Mouse (Mus musculus) liver, embryonic 13.5 days (tissue): ENCODE data around the gene Ak4. TPM values are rescaled to one million over a fixed set of nuclear protein-coding genes. Genes with fewer than 3 reads are reported as not detected.

Experiments used
- ATAC-seq: fragments of 200-750 bp; cut with Nextera tagmentation; 2 replicates; pipeline ENCODE4 v1.8.0; 2017; ENCODE audit warnings: low read depth, mild to moderate bottlenecking, moderate number of reproducible peaks, moderate library complexity
- DNase-seq: peaks from one replicate; pipeline ENCODE4 v3.0.0; 2022
- H3K27ac ChIP-seq: fragments of 300-500 bp; sonication (generic); 2 replicates; pipeline ENCODE4 v1.5.1; 2015; ENCODE audit warnings: moderate library complexity, mild to moderate bottlenecking, inconsistent platforms
- H3K27me3 ChIP-seq: fragments of 300-500 bp; sonication (generic); 2 replicates; pipeline ENCODE4 v1.6.1; 2015; ENCODE audit warnings: mild to moderate bottlenecking, inconsistent platforms
- H3K36me3 ChIP-seq: fragments of 300-500 bp; sonication (generic); 2 replicates; pipeline ENCODE4 v1.6.1; 2015; ENCODE audit warnings: mild to moderate bottlenecking, inconsistent platforms
- H3K4me1 ChIP-seq: fragments of 300-500 bp; sonication (generic); replicated peaks from 2 replicates; pipeline ENCODE4 v1.6.1; 2015; ENCODE audit warnings: inconsistent platforms
- H3K4me2 ChIP-seq: fragments of 300-500 bp; sonication (generic); 2 replicates; pipeline ENCODE4 v1.6.1; 2015; ENCODE audit warnings: inconsistent platforms, mild to moderate bottlenecking, moderate library complexity
- H3K4me3 ChIP-seq: fragments of 300-500 bp; sonication (generic); replicated peaks from 2 replicates; pipeline ENCODE4 v1.5.1; 2015; ENCODE audit warnings: mild to moderate bottlenecking, inconsistent platforms
- H3K9ac ChIP-seq: fragments of 300-500 bp; sonication (generic); 2 replicates; pipeline ENCODE4 v1.6.1; 2015; ENCODE audit warnings: mild to moderate bottlenecking, inconsistent platforms
- H3K9me3 ChIP-seq: fragments of 300-500 bp; sonication (generic); replicated peaks from 2 replicates; pipeline ENCODE4 v1.6.1; 2016; ENCODE audit warnings: inconsistent platforms
- WGBS: fragments of 180-500 bp; shearing (Covaris S2); methylation state at CpG from one replicate; pipeline ENCODE4 v1.1.7; 2015; ENCODE audit not compliant: insufficient replicate concordance; 5-methylcytosine and 5-hydroxymethylcytosine counted together
- polyA plus RNA-seq: library from polyadenylated mRNA; unstranded; fragments of >200 nt; fragmentation: Nextera tagmentation; extraction: Ambion mirVana; gene quantifications from 2 replicates; pipeline ENCODE4 v1.2.1, GENCODE M21; 2015

Gene Ak4
- polyA plus RNA-seq, 1 experiment from 2014 or later = 7.1 TPM

GRCm38 (mm10) chr4:101466264-101466663 is 47.2 kb downstream of the Ak4 start:
- ATAC-seq = no peak
- no peak for DNase-seq
- Histone ChIP-seq H3K4me1 (no peaks in the 10 kb centered on the region), H3K4me3 (no peak overlapping the region), H3K27me3 (no peaks in the 10 kb centered on the region), H3K27ac (no peak overlapping the region), H3K4me2 (no peak overlapping the region), H3K9ac (no peak overlapping the region), H3K9me3 (no peaks in the 10 kb centered on the region), H3K36me3 (no peaks in the 10 kb centered on the region)
- WGBS = 74% methylated on average over 3 of the region's 3 CpGs

GRCm38 (mm10) chr4:101469242-101469641 is 50.2 kb downstream of the Ak4 start:
- ATAC-seq (no peak), DNase-seq (no peak)
- WGBS = 67% methylated on average over 5 of the region's 5 CpGs
- H3K4me2 ChIP-seq = no peak overlapping the region
- no peak overlapping the region for H3K4me3 ChIP-seq
- H3K36me3 ChIP-seq = no peaks in the 10 kb centered on the region
- H3K9me3 ChIP-seq = no peaks in the 10 kb centered on the region
- H3K27ac ChIP-seq = no peak overlapping the region
- no peak overlapping the region for H3K9ac ChIP-seq
- no peaks in the 10 kb centered on the region for H3K4me1 ChIP-seq
- H3K27me3 ChIP-seq = no peaks in the 10 kb centered on the region

GRCm38 (mm10) chr4:101470543-101470942 is 51.5 kb downstream of the Ak4 start:
- Histone ChIP-seq H3K27ac (no peak overlapping the region), H3K4me1 (no peaks in the 10 kb centered on the region), H3K27me3 (no peaks in the 10 kb centered on the region), H3K36me3 (no peaks in the 10 kb centered on the region), H3K9me3 (no peaks in the 10 kb centered on the region), H3K9ac (no peak overlapping the region), H3K4me3 (no peak overlapping the region), H3K4me2 (no peak overlapping the region)
- WGBS = 41% methylated on average over 5 of the region's 5 CpGs
- DNase-seq (no peak), ATAC-seq (no peak)

GRCm38 (mm10) chr4:101472767-101473166 is 53.7 kb downstream of the Ak4 start:
- H3K9me3 ChIP-seq = no peaks in the 10 kb centered on the region
- no peaks in the 10 kb centered on the region for H3K36me3 ChIP-seq
- H3K4me3 ChIP-seq = no peak overlapping the region
- 55% methylated on average over 3 of the region's 3 CpGs for WGBS
- no peak for ATAC-seq
- H3K4me2 ChIP-seq = no peak overlapping the region
- DNase-seq = no peak
- no peaks in the 10 kb centered on the region for H3K4me1 ChIP-seq
- no peak overlapping the region for H3K27ac ChIP-seq
- no peak overlapping the region for H3K9ac ChIP-seq
- no peaks in the 10 kb centered on the region for H3K27me3 ChIP-seq

GRCm38 (mm10) chr4:101490320-101490917 is 71.3 kb downstream of the Ak4 start:
- H3K4me2 ChIP-seq = no peak overlapping the region
- H3K36me3 ChIP-seq = no peaks in the 10 kb centered on the region
- ATAC-seq = no peak
- H3K9me3 ChIP-seq = no peaks in the 10 kb centered on the region
- no peaks in the 10 kb centered on the region for H3K4me1 ChIP-seq
- H3K9ac ChIP-seq = no peak overlapping the region
- H3K27me3 ChIP-seq = peaks cover 11% of the 10 kb centered on the region
- DNase-seq = no peak
- WGBS = 69% methylated on average over 8 of the region's 8 CpGs
- no peak overlapping the region for H3K27ac ChIP-seq
- no peak overlapping the region for H3K4me3 ChIP-seq

GRCm38 (mm10) chr4:101491704-101492103 is 72.6 kb downstream of the Ak4 start:
- Histone ChIP-seq H3K36me3 (no peaks in the 10 kb centered on the region), H3K4me1 (0 out of 2 replicates have a peak, but pooled peaks cover 1% of the 10 kb centered on the region), H3K27ac (no peak overlapping the region), H3K4me3 (no peak overlapping the region), H3K9me3 (no peaks in the 10 kb centered on the region), H3K4me2 (no peak overlapping the region), H3K27me3 (peaks cover 24% of the 10 kb centered on the region), H3K9ac (no peak overlapping the region)
- no peak for ATAC-seq
- no peak for DNase-seq
- 57% methylated on average over 6 of the region's 6 CpGs for whole genome bisulfite sequencing

GRCm38 (mm10) chr4:101493611-101494197 is 74.6 kb downstream of the Ak4 start:
- H3K9me3 ChIP-seq = no peaks in the 10 kb centered on the region
- no peak for DNase-seq
- H3K9ac ChIP-seq = no peak overlapping the region
- no peak overlapping the region for H3K4me3 ChIP-seq
- H3K4me2 ChIP-seq = no peak overlapping the region
- H3K4me1 ChIP-seq = 0 out of 2 replicates have a peak, but pooled peaks cover 4% of the 10 kb centered on the region
- no peak for ATAC-seq
- no peak overlapping the region for H3K27ac ChIP-seq
- H3K36me3 ChIP-seq = no peaks in the 10 kb centered on the region
- peaks cover 42% of the 10 kb centered on the region for H3K27me3 ChIP-seq

GRCm38 (mm10) chr4:101496188-101496533 is 77.1 kb downstream of the Ak4 start:
- ATAC-seq (no peak), DNase-seq (no peak)
- 1% methylated on average over 28 of the region's 28 CpGs for WGBS
- Histone ChIP-seq H3K27me3 (peaks cover 53% of the 10 kb centered on the region), H3K4me2 (peak overlapping the region; percentile 64), H3K9ac (no peak overlapping the region), H3K4me1 (0 out of 2 replicates have a peak, but pooled peaks cover 4% of the 10 kb centered on the region), H3K36me3 (no peaks in the 10 kb centered on the region), H3K9me3 (no peaks in the 10 kb centered on the region), H3K4me3 (peak overlapping the region; percentile 43), H3K27ac (no peak overlapping the region)

- 1% methylated on average over 47 of the region's 57 CpGs for WGBS
- Histone ChIP-seq H3K9me3 (no peaks in the 10 kb centered on the region), H3K4me1 (0 out of 2 replicates have a peak, but pooled peaks cover 4% of the 10 kb centered on the region), H3K4me2 (peak within 1 kb of the TSS; percentile 64), H3K36me3 (no peaks in the 10 kb centered on the region), H3K4me3 (peak within 1 kb of the TSS; percentile 43), H3K9ac (no peak within 1 kb of the TSS), H3K27me3 (peaks cover 53% of the 10 kb centered on the region), H3K27ac (no peak within 1 kb of the TSS)
- DNase-seq (no peak), ATAC-seq (no peak)
Measured at GRCm38 (mm10) chr4:101496534-101497237, 77.6 kb downstream of the Ak4 start, which contains the start of gene Dnajc6. Dnajc6 (plus strand) TSS chr4:101496648.

- WGBS = 6% methylated on average over 14 of the region's 14 CpGs
- H3K4me2 ChIP-seq = peak overlapping the region; percentile 64; the same call in 1 of the 2 replicates
- peak overlapping the region; percentile 43 for H3K4me3 ChIP-seq
- DNase-seq = no peak
- ATAC-seq = no peak
- H3K4me1 ChIP-seq = 0 out of 2 replicates have a peak, but pooled peaks cover 4% of the 10 kb centered on the region
- H3K9me3 ChIP-seq = no peaks in the 10 kb centered on the region
- no peak overlapping the region for H3K27ac ChIP-seq
- H3K36me3 ChIP-seq = no peaks in the 10 kb centered on the region
- H3K27me3 ChIP-seq = peaks cover 53% of the 10 kb centered on the region
- no peak overlapping the region for H3K9ac ChIP-seq
Measured at GRCm38 (mm10) chr4:101497336-101497735, 78.3 kb downstream of the Ak4 start.

- no peak overlapping the region for H3K4me3 ChIP-seq
- no peak for DNase-seq
- H3K9ac ChIP-seq = no peak overlapping the region
- H3K36me3 ChIP-seq = no peaks in the 10 kb centered on the region
- no peak overlapping the region for H3K27ac ChIP-seq
- H3K4me1 ChIP-seq = 0 out of 2 replicates have a peak, but pooled peaks cover 5% of the 10 kb centered on the region
- H3K4me2 ChIP-seq = no peak overlapping the region
- ATAC-seq = no peak
- WGBS = 60% methylated on average over 7 of the region's 7 CpGs
- H3K27me3 ChIP-seq = peaks cover 28% of the 10 kb centered on the region
- no peaks in the 10 kb centered on the region for H3K9me3 ChIP-seq
Measured at GRCm38 (mm10) chr4:101504470-101505007, 85.5 kb downstream of the Ak4 start.
